Mouse (Mus musculus): ENCODE results near the gene Vmn1r168. TPM values are rescaled to one million over a fixed set of nuclear protein-coding genes. Genes with fewer than 3 reads are reported as not detected.
"Not testable (repeated sequence)": the region's sequence is repeated elsewhere in the genome, so short reads cannot be mapped to it uniquely, and the experiment has no call there.

Vmn1r168 gene
- not detected in 2 replicates for polyA plus RNA-seq (2015; fragmentation: Nextera tagmentation; extraction: Ambion mirVana)

- not testable (repeated sequence) for H3K9ac ChIP-seq (replicated peaks); H3K4me2 ChIP-seq; H3K27ac ChIP-seq (replicated peaks); H3K27me3 ChIP-seq (replicated peaks); H3K4me1 ChIP-seq; ATAC-seq (ENCODE audit: low FRiP score); H3K36me3 ChIP-seq; H3K4me3 ChIP-seq (replicated peaks); H3K9me3 ChIP-seq (replicated peaks)
- no CpG with 5 or more reads among the region's 1 CpGs for WGBS
Observed at GRCm38 (mm10) chr7:23539432-23539831, at the start of gene Vmn1r168. Vmn1r168 (plus strand) TSS chr7:23539732.

GRCm38 (mm10) chr7:23507106-23507505, 32.4 kb upstream of the Vmn1r168 start, which contains the start of gene Vmn1r167:
Vmn1r167 (minus strand) TSS chr7:23507206.
- H3K4me1 ChIP-seq; H3K9ac ChIP-seq (replicated peaks); H3K4me2 ChIP-seq; H3K4me3 ChIP-seq (replicated peaks); H3K36me3 ChIP-seq; H3K27ac ChIP-seq (replicated peaks); ATAC-seq (ENCODE audit: low FRiP score); H3K27me3 ChIP-seq (replicated peaks): not testable (repeated sequence)
- peaks cover 22% of the 10 kb centered on the region; the same call in 1 of the 2 replicates for H3K9me3 ChIP-seq (replicated peaks)
- WGBS: 94% methylated on average over 2 of the region's 2 CpGs

GRCm38 (mm10) chr7:23575226-23575625, 35.7 kb downstream of the Vmn1r168 start, which contains the start of gene Vmn1r169:
Vmn1r169 (plus strand) TSS chr7:23575526.
- H3K27me3 ChIP-seq (replicated peaks); H3K36me3 ChIP-seq; H3K4me1 ChIP-seq; H3K9ac ChIP-seq (replicated peaks); H3K4me2 ChIP-seq; H3K4me3 ChIP-seq (replicated peaks); H3K27ac ChIP-seq (replicated peaks); H3K9me3 ChIP-seq (replicated peaks); ATAC-seq (ENCODE audit: low FRiP score): not testable (repeated sequence)
- WGBS: 63% methylated on average over 1 of the region's 2 CpGs

Other genes with a start within 250 kb of the Vmn1r168 start
- gene Nlrp4e, start 238.5 kb upstream of the Vmn1r168 start, polyA plus RNA-seq (2015; fragmentation: Nextera tagmentation; extraction: Ambion mirVana): not detected in 2 replicates
- gene Nlrp5, start 153.8 kb upstream of the Vmn1r168 start, polyA plus RNA-seq (2015; fragmentation: Nextera tagmentation; extraction: Ambion mirVana): not detected in 2 replicates
- gene Vmn1r167, start 32.5 kb upstream of the Vmn1r168 start, polyA plus RNA-seq (2015; fragmentation: Nextera tagmentation; extraction: Ambion mirVana): not detected in 2 replicates
- gene Vmn1r169, start 35.8 kb downstream of the Vmn1r168 start, polyA plus RNA-seq (2015; fragmentation: Nextera tagmentation; extraction: Ambion mirVana): not detected in 2 replicates
- not detected in 2 replicates for gene Vmn1r170, start 66.4 kb downstream of the Vmn1r168 start, polyA plus RNA-seq (2015; fragmentation: Nextera tagmentation; extraction: Ambion mirVana)
- not detected in 2 replicates for gene Vmn1r171, start 91.0 kb downstream of the Vmn1r168 start, polyA plus RNA-seq (2015; fragmentation: Nextera tagmentation; extraction: Ambion mirVana)
- gene Vmn1r172, start 118.6 kb downstream of the Vmn1r168 start, polyA plus RNA-seq (2015; fragmentation: Nextera tagmentation; extraction: Ambion mirVana): not detected in 2 replicates
- not detected in 2 replicates for gene Vmn1r173, start 161.0 kb downstream of the Vmn1r168 start, polyA plus RNA-seq (2015; fragmentation: Nextera tagmentation; extraction: Ambion mirVana)
- gene Vmn1r174, start 212.5 kb downstream of the Vmn1r168 start, polyA plus RNA-seq (2015; fragmentation: Nextera tagmentation; extraction: Ambion mirVana): not detected in 2 replicates